Mouse (Mus musculus) testis, adult 2 months (tissue): Measurements from ENCODE around the gene Bik. TPM values are rescaled to one million over a fixed set of nuclear protein-coding genes. Genes with fewer than 3 reads are reported as not detected.

Experiments used
- H3K27ac ChIP-seq: fragments of 200-500 bp; 2 replicates; pipeline ENCODE4 v1.5.1; 2012; ENCODE audit warnings: low read depth, low read length; ENCODE audit not compliant: control insufficient read depth, insufficient read depth
- H3K27me3 ChIP-seq: fragments of 200-500 bp; 2 replicates; pipeline ENCODE4 v1.6.1; 2012; ENCODE audit warnings: mild to moderate bottlenecking, low read length, moderate library complexity; ENCODE audit not compliant: control insufficient read depth, insufficient read depth
- H3K36me3 ChIP-seq: fragments of 200-500 bp; 2 replicates; pipeline ENCODE4 v1.6.1; 2012; ENCODE audit warnings: mild to moderate bottlenecking, low read length; ENCODE audit not compliant: control insufficient read depth, insufficient read depth
- H3K4me1 ChIP-seq: fragments of 200-500 bp; 2 replicates; pipeline ENCODE4 v1.6.1; 2012; ENCODE audit warnings: low read length; ENCODE audit not compliant: control insufficient read depth, insufficient read depth
- H3K4me3 ChIP-seq: fragments of 200-500 bp; 2 replicates; pipeline ENCODE4 v1.5.1; 2012; ENCODE audit warnings: low read depth, mild to moderate bottlenecking, low read length, moderate library complexity, mixed read lengths; ENCODE audit not compliant: control insufficient read depth
- CTCF ChIP-seq: fragments of 200-500 bp; IDR thresholded peaks from 2 replicates; pipeline ENCODE4 v1.5.1; 2012; ENCODE audit warnings: low read depth, mild to moderate bottlenecking, inconsistent platforms, low read length, moderate library complexity; ENCODE audit not compliant: control insufficient read depth, insufficient read depth, insufficient replicate concordance
- POLR2A ChIP-seq: fragments of 200-500 bp; IDR thresholded peaks from 2 replicates; pipeline ENCODE4 v1.6.1; 2012; ENCODE audit warnings: low read depth, mild to moderate bottlenecking, inconsistent platforms, low read length, moderate library complexity; ENCODE audit not compliant: control insufficient read depth
- polyA plus RNA-seq: library from polyadenylated mRNA; depleted of rRNA; stranded (reverse); fragments of >200 nt; gene quantifications from 2 replicates; pipeline ENCODE4 v1.2.3, GENCODE M21; 2012; rRNA removed

The Bik gene
- polyA plus RNA-seq, 1 experiment, result 11.0 TPM

DNA sequence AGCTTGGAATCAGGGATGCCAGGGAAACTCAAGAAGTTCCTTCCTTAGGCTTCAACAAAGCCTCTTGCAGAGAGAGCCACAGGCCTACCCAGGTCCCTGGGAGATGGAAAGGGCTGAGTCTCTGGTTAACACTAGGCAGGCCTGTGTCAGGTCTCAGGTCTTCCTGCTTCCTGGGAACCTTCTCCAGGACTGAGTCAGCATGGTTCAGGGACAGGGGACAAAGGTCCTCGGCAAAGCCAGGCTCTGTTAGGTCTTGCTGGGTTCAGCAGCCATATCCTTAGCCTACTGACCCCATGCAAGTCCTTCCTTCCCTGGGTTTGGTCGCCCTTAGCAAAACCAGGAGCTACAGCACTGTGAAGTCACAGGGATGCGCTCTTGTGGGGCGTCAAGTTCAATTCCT, 64.2 kb downstream of the Bik start:
- no peak overlapping the region for H3K27ac ChIP-seq
- TF ChIP-seq POLR2A, result no peak
- no peak for TF ChIP-seq CTCF
- H3K36me3 ChIP-seq, result no peaks in the 10 kb centered on the region
- H3K4me3 ChIP-seq, result no peak overlapping the region
- no peaks in the 10 kb centered on the region for H3K27me3 ChIP-seq
- peaks cover 9% of the 10 kb centered on the region for H3K4me1 ChIP-seq

DNA sequence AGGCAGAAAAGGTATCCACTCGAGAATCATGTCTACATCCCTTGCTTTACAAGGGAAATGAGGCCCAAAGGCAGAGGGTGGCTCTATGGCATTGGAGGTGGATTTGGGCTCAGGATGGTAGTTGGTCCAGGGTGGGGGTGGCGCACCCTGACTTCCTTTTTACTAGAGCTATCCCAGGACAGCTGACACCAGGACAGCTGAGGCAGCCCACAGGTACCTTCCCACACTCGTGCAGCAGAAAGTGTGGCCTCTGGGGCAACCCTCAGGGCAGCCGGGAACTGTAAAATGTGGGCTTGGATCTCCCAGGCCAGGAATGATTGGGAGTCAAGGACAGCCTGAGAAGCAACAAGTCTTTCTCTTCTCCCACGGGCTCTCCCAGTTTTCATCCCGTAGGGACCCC, 65.1 kb downstream of the Bik start:
- H3K27me3 ChIP-seq, result no peaks in the 10 kb centered on the region
- H3K4me3 ChIP-seq, result no peak overlapping the region
- TF ChIP-seq CTCF (no peak), POLR2A (no peak)
- no peak overlapping the region for H3K27ac ChIP-seq
- peaks cover 9% of the 10 kb centered on the region for H3K4me1 ChIP-seq
- H3K36me3 ChIP-seq, result no peaks in the 10 kb centered on the region

DNA sequence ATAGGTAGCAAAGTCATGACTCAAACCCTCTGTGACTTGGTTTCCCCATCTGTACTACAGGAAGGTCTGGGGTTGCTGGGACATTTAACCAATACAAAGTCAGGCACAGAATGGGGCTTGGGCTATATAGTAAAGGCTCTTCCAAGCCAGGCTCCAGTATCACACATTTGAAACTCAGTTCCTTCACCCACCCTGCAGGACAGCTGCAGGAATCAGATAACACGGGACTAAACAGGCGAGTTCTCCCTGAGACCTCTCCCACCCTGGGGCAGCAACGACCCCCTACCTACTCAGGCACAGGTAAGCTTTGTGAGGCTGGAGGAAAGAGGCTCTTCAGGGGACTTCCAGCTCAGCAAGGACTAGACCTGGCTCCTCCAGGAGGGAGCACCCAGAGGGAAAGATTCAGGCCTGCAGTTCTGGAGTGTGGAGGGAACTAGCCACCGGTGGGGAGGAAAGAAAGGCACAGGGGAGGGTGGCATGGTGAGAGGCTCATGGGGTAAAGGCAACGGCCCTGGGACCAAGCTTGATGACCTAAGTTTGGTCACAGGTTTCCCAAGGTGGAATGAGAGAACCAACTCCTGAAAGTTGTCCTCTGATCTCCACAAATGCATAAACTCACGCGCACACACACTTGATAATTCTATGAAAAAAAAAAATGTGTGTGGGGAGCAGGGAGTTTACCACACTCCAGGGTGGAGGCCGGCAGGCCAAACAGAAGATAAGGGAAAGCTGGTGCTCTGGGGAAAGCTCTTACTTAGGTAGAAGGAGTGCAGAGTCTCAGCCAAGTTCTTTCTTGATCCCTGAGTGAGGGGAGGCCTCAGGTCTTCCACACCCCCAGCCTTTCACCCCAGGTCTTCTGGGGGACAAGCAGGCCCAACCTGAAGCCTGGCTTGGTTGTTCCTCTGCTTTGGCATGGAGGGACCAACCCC, 65.9 kb downstream of the Bik start:
- Histone ChIP-seq H3K36me3 (no peaks in the 10 kb centered on the region), H3K4me1 (peaks cover 9% of the 10 kb centered on the region), H3K27ac (no peak overlapping the region), H3K4me3 (no peak overlapping the region), H3K27me3 (no peaks in the 10 kb centered on the region)
- TF ChIP-seq POLR2A (no peak), CTCF (no peak)

DNA sequence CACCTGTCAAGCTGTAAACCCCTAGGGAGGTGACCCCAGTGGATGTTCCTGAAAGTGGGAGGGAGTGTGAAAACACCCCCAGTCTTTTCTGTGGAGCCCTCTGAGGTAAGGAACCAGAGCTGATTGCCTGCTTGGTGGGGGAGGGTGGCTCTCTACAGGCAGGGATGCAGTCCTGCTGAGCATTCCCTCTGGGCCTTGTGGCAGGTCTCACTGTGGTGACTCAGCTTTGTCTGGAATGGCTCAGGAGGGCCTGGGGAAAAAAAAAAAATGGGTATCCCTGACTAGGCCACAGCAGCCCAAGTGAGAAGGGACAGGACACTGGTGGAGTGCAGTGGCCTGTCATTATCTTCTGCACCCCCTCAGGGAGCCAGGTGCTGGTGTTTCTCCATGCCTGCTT, 66.5 kb downstream of the Bik start:
- peaks cover 9% of the 10 kb centered on the region for H3K4me1 ChIP-seq
- H3K27me3 ChIP-seq, result no peaks in the 10 kb centered on the region
- TF ChIP-seq POLR2A (no peak), CTCF (no peak)
- no peak overlapping the region for H3K4me3 ChIP-seq
- no peaks in the 10 kb centered on the region for H3K36me3 ChIP-seq
- no peak overlapping the region for H3K27ac ChIP-seq

DNA sequence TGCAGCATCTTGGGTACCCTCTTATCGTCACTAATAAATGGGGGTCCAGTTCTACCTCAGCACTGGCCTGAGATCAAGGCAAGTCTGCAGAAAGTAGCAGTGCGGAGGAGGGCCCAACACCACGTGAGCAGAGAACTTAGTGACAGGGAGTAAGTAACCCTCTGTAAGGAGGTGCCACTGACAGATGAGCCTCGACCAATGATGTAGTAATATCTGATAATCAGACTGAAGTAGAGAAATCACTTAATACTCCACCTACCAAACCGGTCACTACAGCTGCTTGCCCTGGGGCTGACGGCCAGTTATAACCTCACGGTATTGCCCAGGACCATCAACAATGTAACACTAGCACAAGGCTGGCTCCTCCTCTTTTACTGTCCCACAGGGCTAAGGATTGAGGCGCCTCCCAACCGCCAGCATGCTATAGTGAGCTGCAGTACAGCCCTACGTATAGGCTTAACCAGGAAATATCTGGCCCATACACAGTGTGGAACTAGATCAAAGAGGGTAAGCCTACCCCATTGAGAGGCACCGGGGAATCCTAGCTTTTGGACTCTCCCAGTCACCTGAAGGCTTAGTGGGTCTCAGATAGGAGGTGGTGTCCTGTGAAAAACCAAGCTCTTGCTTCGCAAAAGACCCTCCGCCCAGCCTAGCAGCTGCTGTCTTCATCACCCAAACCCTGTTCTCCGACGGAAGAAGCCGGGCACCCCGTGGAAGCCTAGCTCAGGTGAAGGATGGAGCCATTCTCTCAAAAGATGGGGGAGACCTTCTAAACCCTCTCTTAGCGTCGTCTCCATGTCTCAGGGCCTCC, 67.2 kb downstream of the Bik start:
- H3K4me3 ChIP-seq, result peak overlapping the region; percentile 96
- peaks cover 9% of the 10 kb centered on the region for H3K4me1 ChIP-seq
- no peaks in the 10 kb centered on the region for H3K27me3 ChIP-seq
- no peak for TF ChIP-seq CTCF
- no peak for TF ChIP-seq POLR2A
- no peak overlapping the region; the same call in 1 of the 2 replicates for H3K27ac ChIP-seq
- no peaks in the 10 kb centered on the region for H3K36me3 ChIP-seq

Other genes with a start within 250 kb of the Bik start
- 139 and 142 TPM in 2 replicates for gene Arfgap3, start 176.6 kb upstream of the Bik start, polyA plus RNA-seq
- 103 and 108 TPM in 2 replicates for gene Pacsin2, start 62.3 kb upstream of the Bik start, polyA plus RNA-seq
- gene Ttll1, start 16.0 kb upstream of the Bik start, polyA plus RNA-seq, result 25.2 and 28.8 TPM in 2 replicates
- gene Tspo, start 36.7 kb downstream of the Bik start, polyA plus RNA-seq, result 19.5 and 20.2 TPM in 2 replicates
- 49.8 and 55.1 TPM in 2 replicates for gene Mcat, start 36.9 kb downstream of the Bik start, polyA plus RNA-seq
- 8.2 and 10.5 TPM in 2 replicates for gene Ttll12, start 68.3 kb downstream of the Bik start, polyA plus RNA-seq
- 0.96 and 1.4 TPM in 2 replicates for gene Scube1, start 198.2 kb downstream of the Bik start, polyA plus RNA-seq